32 mouse cellular contexts compared by ENCODE assay signal in genomic region chr7:44826771-44827170, GRCm38 (mm10). TPM values are rescaled to one million over a fixed set of nuclear protein-coding genes. Genes with fewer than 3 reads are reported as not detected.
DNase-seq lines count a peak whose midpoint lies in the region; ATAC-seq and TF ChIP-seq lines count a peak whose summit lies in the region.
"Had no signal": no experiment of that assay in that cellular context is flagged by ENCODE, and none has a peak within 500 bp of the region (broad histone marks: within the 10 kb centered on the region; RNA-seq: fewer than 3 reads in every experiment).

No protein-coding gene starts in this region.

- peak; percentile 86 for DNase-seq in heart, adult 11 months
- no peak for DNase-seq in heart, postnatal 14 days
- DNase-seq in 3134 (ENCODE audit: extremely low read depth, insufficient read length, low spot score), result peak; percentile 56
- DNase-seq in forebrain, embryonic 14.5 days (ENCODE audit: low spot score), result no peak
- DNase-seq: cerebellum, adult 11 months; cerebellum, adult 9-10 months; cerebellum, postnatal 36 days; gastrocnemius, adult 2 months; gastrocnemius, postnatal 36 days; heart, postnatal 4 days; kidney, adult 8-10 months; kidney, postnatal 4 days; liver, embryonic 13.5 days; lung, adult 18-20 months; lung, postnatal 10 days; right cerebral cortex, adult 18-20 months; spleen, adult 18-20 months; thymus, adult 2 months; thymus, postnatal 36 days had no signal

- ATAC-seq in monocyte, adult 5-6 weeks (replicated peaks; ENCODE audit: insufficient number of reproducible peaks, low FRiP score, low TSS enrichment, poor library complexity, severe bottlenecking), result peak; percentile 49
- no peak for ATAC-seq in forebrain, embryonic 14.5 days
- ATAC-seq in forebrain, embryonic 12.5 days (ENCODE audit: low FRiP score), result no peak
- ATAC-seq: forebrain, embryonic 16.5 days; intestine, embryonic 16.5 days; midbrain, embryonic 13.5 days had no signal

- H3K27me3 ChIP-seq in C2C12 (ENCODE audit: control insufficient read depth, insufficient read depth, insufficient read length), result no peaks in the 10 kb centered on the region
- no peaks in the 10 kb centered on the region for H3K27me3 ChIP-seq in forebrain, embryonic 14.5 days (replicated peaks; ENCODE audit: control insufficient read depth, insufficient read depth, low read length)
- no peaks in the 10 kb centered on the region for H3K27me3 ChIP-seq in forebrain, embryonic 12.5 days
- H3K27me3 ChIP-seq: embryonic facial prominence, embryonic 12.5 days; hindbrain, embryonic 13.5 days; limb, embryonic 15.5 days; liver, embryonic 13.5 days; midbrain, embryonic 13.5 days; neural tube, embryonic 15.5 days had no signal

- intact Hi-C loops in heart, postnatal 14 days (cut with DNase I), result loop anchor here (10.0 kb wide), 1 partner anchor 172 kb away; no protein-coding TSS in a partner anchor

- H3K4me2 ChIP-seq in forebrain, embryonic 14.5 days (ENCODE audit: low read length), result no peak overlapping the region
- H3K4me2 ChIP-seq in forebrain, embryonic 12.5 days, result no peak overlapping the region
- H3K4me2 ChIP-seq: embryonic facial prominence, embryonic 12.5 days; hindbrain, embryonic 13.5 days; limb, embryonic 15.5 days; liver, embryonic 13.5 days; midbrain, embryonic 13.5 days; neural tube, embryonic 15.5 days had no signal

- H3K27ac ChIP-seq in forebrain, embryonic 14.5 days (ENCODE audit: low read depth, low read length), result no peak overlapping the region
- H3K27ac ChIP-seq in forebrain, embryonic 12.5 days, result no peak overlapping the region
- H3K27ac ChIP-seq: embryonic facial prominence, embryonic 12.5 days; gastrocnemius, adult 2 months; heart, embryonic 10.5 days; hindbrain, embryonic 13.5 days; kidney, postnatal 0 days; limb, embryonic 10.5 days; limb, embryonic 15.5 days; liver, embryonic 13.5 days; midbrain, embryonic 13.5 days; neural tube, embryonic 15.5 days had no signal

- WGBS in forebrain, embryonic 14.5 days, result 94% methylated on average over 3 of the region's 3 CpGs
- 90% methylated on average over 3 of the region's 3 CpGs for WGBS in forebrain, embryonic 12.5 days

- peaks cover 3% of the 10 kb centered on the region; the same call in 1 of the 2 replicates for H3K4me1 ChIP-seq in forebrain, embryonic 14.5 days (ENCODE audit: control insufficient read depth, insufficient read depth, low read length)
- peaks cover 21% of the 10 kb centered on the region for H3K4me1 ChIP-seq in forebrain, embryonic 12.5 days

- H3K9me3 ChIP-seq in forebrain, embryonic 14.5 days (replicated peaks; ENCODE audit: control insufficient read depth, low read length), result no peaks in the 10 kb centered on the region
- H3K9me3 ChIP-seq in forebrain, embryonic 12.5 days, result no peaks in the 10 kb centered on the region
- H3K9me3 ChIP-seq: embryonic facial prominence, embryonic 12.5 days; heart, embryonic 10.5 days; hindbrain, embryonic 13.5 days; limb, embryonic 10.5 days; limb, embryonic 15.5 days; liver, embryonic 13.5 days; midbrain, embryonic 13.5 days; neural tube, embryonic 15.5 days had no signal

- no peak for TF ChIP-seq CTCF in C2C12 (IDR thresholded peaks at IDR 0.05; ENCODE audit: control insufficient read depth, insufficient read depth, insufficient read length)

- peaks cover 45% of the 10 kb centered on the region for H3K36me3 ChIP-seq in C2C12 (ENCODE audit: control insufficient read depth, insufficient read depth)
- peaks cover 38% of the 10 kb centered on the region for H3K36me3 ChIP-seq in forebrain, embryonic 14.5 days (ENCODE audit: control insufficient read depth, insufficient read depth, low read length)
- peaks cover 53% of the 10 kb centered on the region for H3K36me3 ChIP-seq in forebrain, embryonic 12.5 days (replicated peaks)

- H3ac ChIP-seq in C2C12 (ENCODE audit: control insufficient read depth, insufficient read length, low read depth), result no peak overlapping the region

- H3K79me2 ChIP-seq in C2C12 (ENCODE audit: control insufficient read depth, insufficient read depth), result peaks cover 94% of the 10 kb centered on the region

- H3K79me3 ChIP-seq in C2C12 (ENCODE audit: low read depth), result peaks cover 82% of the 10 kb centered on the region

- no peak overlapping the region for H3K4me3 ChIP-seq in C2C12 (ENCODE audit: insufficient read depth, poor library complexity, severe bottlenecking)
- no peak overlapping the region for H3K4me3 ChIP-seq in forebrain, embryonic 14.5 days (ENCODE audit: low read depth, low read length)
- no peak overlapping the region for H3K4me3 ChIP-seq in forebrain, embryonic 12.5 days (replicated peaks)
- H3K4me3 ChIP-seq: embryonic facial prominence, embryonic 12.5 days; gastrocnemius, adult 2 months; heart, embryonic 10.5 days; hindbrain, embryonic 13.5 days; limb, embryonic 10.5 days; limb, embryonic 15.5 days; liver, embryonic 13.5 days; midbrain, embryonic 13.5 days; neural tube, embryonic 15.5 days had no signal

- H3K9ac ChIP-seq in forebrain, embryonic 14.5 days (ENCODE audit: low read length), result no peak overlapping the region
- H3K9ac ChIP-seq in forebrain, embryonic 12.5 days, result no peak overlapping the region
- H3K9ac ChIP-seq: embryonic facial prominence, embryonic 12.5 days; hindbrain, embryonic 13.5 days; limb, embryonic 15.5 days; liver, embryonic 13.5 days; midbrain, embryonic 13.5 days; neural tube, embryonic 15.5 days had no signal

TF ChIP-seq in C2C12, 6 proteins besides CTCF, POLR2A, EP300 and RAD21:
- TF ChIP-seq USF1 (IDR thresholded peaks at IDR 0.05; ENCODE audit: low read depth), result no peak
- no peak for TF ChIP-seq FOSL1 (IDR thresholded peaks at IDR 0.05; ENCODE audit: insufficient read depth, low read length, poor library complexity, severe bottlenecking)
- no peak for TF ChIP-seq MYOG (IDR thresholded peaks at IDR 0.05; ENCODE audit: control insufficient read depth, extremely low read depth, insufficient read length)
- TF ChIP-seq MYOD1 (IDR thresholded peaks at IDR 0.05; ENCODE audit: control insufficient read depth, insufficient read length, low read depth), result no peak
- peak; percentile 12 for TF ChIP-seq CEBPB (IDR thresholded peaks at IDR 0.05; ENCODE audit: low read depth)
TF ChIP-seq in C2C12: peak in this region for 1.

RNA-seq across cellular contexts. Expression of gene Atf5, which starts 10.3 kb away (rescaled TPM):
- 10 to 100 TPM; 52.4 to 57.4 TPM for total RNA-seq in heart, postnatal 14 days (2021)
- polyA plus RNA-seq in C2C12 (2012; fragmentation: generic; extraction: Trizol), result 290 TPM
- total RNA-seq in monocyte, adult 5-6 weeks (2017), result 1.1 to 2.8 TPM (median 2.8 TPM) in 3 replicates
- polyA plus RNA-seq in forebrain, embryonic 14.5 days (2014; fragmentation: Nextera tagmentation; extraction: Ambion mirVana), result 4.2 and 4.7 TPM in 2 replicates
- 6.9 and 7.1 TPM in 2 replicates for polyA plus RNA-seq in forebrain, embryonic 12.5 days (2016; fragmentation: Nextera tagmentation; extraction: Ambion mirVana)

RNA-seq across cellular contexts. Expression of gene Il4i1, which starts 10.6 kb away (rescaled TPM):
- total RNA-seq in heart, postnatal 14 days (2021), result 1 to 10 TPM in 1 of 2 experiments, under 1 TPM in 1; 0.72 to 1.1 TPM
- 0.63 TPM for polyA plus RNA-seq in C2C12 (2012; fragmentation: generic; extraction: Trizol)
- 1.1 to 5.2 TPM (median 3.7 TPM) in 3 replicates for total RNA-seq in monocyte, adult 5-6 weeks (2017)
- 1.0 and 1.2 TPM in 2 replicates for polyA plus RNA-seq in forebrain, embryonic 14.5 days (2014; fragmentation: Nextera tagmentation; extraction: Ambion mirVana)
- 2.3 and 2.5 TPM in 2 replicates for polyA plus RNA-seq in forebrain, embryonic 12.5 days (2016; fragmentation: Nextera tagmentation; extraction: Ambion mirVana)

RNA-seq across cellular contexts. Expression of gene Nup62, which starts 10.9 kb away (rescaled TPM):
- 10 to 100 TPM; 31.6 to 33.3 TPM for total RNA-seq in heart, postnatal 14 days (2021)
- 102 TPM for polyA plus RNA-seq in C2C12 (2012; fragmentation: generic; extraction: Trizol)
- 34.3 to 35.3 TPM (median 35.2 TPM) in 3 replicates for total RNA-seq in monocyte, adult 5-6 weeks (2017)
- 40.4 and 43.6 TPM in 2 replicates for polyA plus RNA-seq in forebrain, embryonic 14.5 days (2014; fragmentation: Nextera tagmentation; extraction: Ambion mirVana)
- polyA plus RNA-seq in forebrain, embryonic 12.5 days (2016; fragmentation: Nextera tagmentation; extraction: Ambion mirVana), result 94.6 and 105 TPM in 2 replicates

RNA-seq across cellular contexts. Expression of gene Akt1s1, which starts 22.0 kb away (rescaled TPM):
- 10 to 100 TPM; 61.1 to 63.3 TPM for total RNA-seq in heart, postnatal 14 days (2021)
- 208 TPM for polyA plus RNA-seq in C2C12 (2012; fragmentation: generic; extraction: Trizol)
- 11.6 to 33.0 TPM (median 13.0 TPM) in 3 replicates for total RNA-seq in monocyte, adult 5-6 weeks (2017)
- 70.4 and 75.4 TPM in 2 replicates for polyA plus RNA-seq in forebrain, embryonic 14.5 days (2014; fragmentation: Nextera tagmentation; extraction: Ambion mirVana)
- 95.2 and 96.0 TPM in 2 replicates for polyA plus RNA-seq in forebrain, embryonic 12.5 days (2016; fragmentation: Nextera tagmentation; extraction: Ambion mirVana)

RNA-seq across cellular contexts. Expression of gene Tbc1d17, which starts 22.1 kb away (rescaled TPM):
- total RNA-seq in heart, postnatal 14 days (2021), result 10 to 100 TPM; 41.0 to 42.8 TPM
- polyA plus RNA-seq in C2C12 (2012; fragmentation: generic; extraction: Trizol), result 38.4 TPM
- 33.8 to 69.8 TPM (median 57.7 TPM) in 3 replicates for total RNA-seq in monocyte, adult 5-6 weeks (2017)
- polyA plus RNA-seq in forebrain, embryonic 14.5 days (2014; fragmentation: Nextera tagmentation; extraction: Ambion mirVana), result 79.6 and 105 TPM in 2 replicates
- polyA plus RNA-seq in forebrain, embryonic 12.5 days (2016; fragmentation: Nextera tagmentation; extraction: Ambion mirVana), result 80.7 and 83.8 TPM in 2 replicates

Comparison
In these comparisons a context has a peak if more than half of its experiments do, and no peak if none do; other contexts are left out.
1. DNase-seq: peak in heart, adult 11 months (single experiment) and 3134 (single experiment); none in heart, postnatal 14 days (0 of 2) and forebrain, embryonic 14.5 days (single experiment).
2. RNA of gene Atf5, which starts 10.3 kb away (polyA plus RNA-seq): 290 TPM in C2C12 (single experiment); 6.9 to 7.1 TPM in forebrain, embryonic 12.5 days and 4.2 to 4.7 TPM in forebrain, embryonic 14.5 days; every median in the first group is over 10 times any median in the second.